Mouse (Mus musculus): ENCODE measurements around the gene Ppp1cc. TPM values are rescaled to one million over a fixed set of nuclear protein-coding genes. Genes with fewer than 3 reads are reported as not detected.
"Not testable (repeated sequence)": the region's sequence is repeated elsewhere in the genome, so short reads cannot be mapped to it uniquely, and the experiment has no call there.

Gene Ppp1cc
- polyA plus RNA-seq, 1 experiment from 2014 or later: 311 TPM

DNA sequence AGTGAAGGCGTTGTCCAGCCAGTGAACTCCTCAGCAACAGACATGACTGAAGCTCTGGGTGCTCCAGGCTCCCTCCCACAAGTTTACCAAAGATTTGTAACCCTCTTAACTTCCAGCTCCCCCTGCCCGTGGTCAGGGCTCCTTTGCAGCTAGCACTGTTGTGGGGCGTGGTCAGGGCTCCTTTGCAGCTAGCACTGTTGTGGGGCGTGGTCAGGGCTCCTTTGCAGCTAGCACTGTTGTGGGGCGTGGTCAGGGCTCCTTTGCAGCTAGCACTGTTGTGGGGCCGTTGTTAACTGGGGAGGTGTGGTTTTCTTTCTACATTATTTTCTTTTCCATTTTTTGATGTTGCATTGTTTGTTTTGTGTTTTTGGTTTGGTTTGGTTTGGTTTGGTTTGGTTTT lies 26.8 kb downstream of the Ppp1cc start:
- H3K9me3 ChIP-seq (replicated peaks; ENCODE audit: control insufficient read depth, low read length); H3K36me3 ChIP-seq (replicated peaks; ENCODE audit: control insufficient read depth, insufficient read depth, low read depth, low read length); ATAC-seq (replicated peaks; ENCODE audit: insufficient number of reproducible peaks, low FRiP score, low TSS enrichment, low read depth); H3K9ac ChIP-seq (replicated peaks; ENCODE audit: low read length); H3K4me2 ChIP-seq (ENCODE audit: low read depth, low read length); H3K27ac ChIP-seq (replicated peaks; ENCODE audit: low read depth, low read length); H3K4me1 ChIP-seq (ENCODE audit: control insufficient read depth, insufficient read depth, low read length); DNase-seq (ENCODE audit: low spot score); H3K4me3 ChIP-seq (ENCODE audit: low read depth, low read length); H3K27me3 ChIP-seq (ENCODE audit: control insufficient read depth, insufficient read depth, low read length): not testable (repeated sequence)
- 88% methylated on average over 6 of the region's 6 CpGs for WGBS

DNA sequence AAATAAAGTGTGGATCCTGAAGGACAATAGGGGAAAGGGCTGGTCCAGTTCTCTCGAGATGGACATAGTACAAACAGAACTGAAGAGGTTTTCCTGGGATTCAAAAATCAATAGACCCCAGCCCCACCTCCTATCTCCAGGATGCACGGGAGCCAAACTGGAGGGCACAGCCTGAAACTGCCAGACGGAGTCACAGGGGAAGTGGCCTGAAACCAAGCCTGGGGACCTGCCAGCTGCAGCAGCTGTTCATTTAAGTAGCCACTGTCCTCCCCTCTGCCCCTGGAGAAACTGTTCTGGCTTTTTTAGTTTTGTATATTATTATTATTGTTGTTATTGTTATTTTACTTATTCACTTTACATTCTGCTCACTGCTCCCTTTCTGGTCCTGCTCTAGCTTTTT lies 31.0 kb downstream of the Ppp1cc start:
- Histone ChIP-seq H3K9me3 (replicated peaks; ENCODE audit: control insufficient read depth, low read length) (no peaks in the 10 kb centered on the region), H3K4me3 (ENCODE audit: low read depth, low read length) (no peak overlapping the region), H3K9ac (replicated peaks; ENCODE audit: low read length) (no peak overlapping the region), H3K27ac (replicated peaks; ENCODE audit: low read depth, low read length) (no peak overlapping the region), H3K36me3 (replicated peaks; ENCODE audit: control insufficient read depth, insufficient read depth, low read depth, low read length) (no peaks in the 10 kb centered on the region), H3K4me1 (ENCODE audit: control insufficient read depth, insufficient read depth, low read length) (no peaks in the 10 kb centered on the region), H3K4me2 (ENCODE audit: low read depth, low read length) (no peak overlapping the region), H3K27me3 (ENCODE audit: control insufficient read depth, insufficient read depth, low read length) (no peaks in the 10 kb centered on the region)
- ATAC-seq (replicated peaks; ENCODE audit: insufficient number of reproducible peaks, low FRiP score, low TSS enrichment, low read depth) (no peak), DNase-seq (ENCODE audit: low spot score) (no peak)
- 53% methylated on average over 3 of the region's 3 CpGs for WGBS

DNA sequence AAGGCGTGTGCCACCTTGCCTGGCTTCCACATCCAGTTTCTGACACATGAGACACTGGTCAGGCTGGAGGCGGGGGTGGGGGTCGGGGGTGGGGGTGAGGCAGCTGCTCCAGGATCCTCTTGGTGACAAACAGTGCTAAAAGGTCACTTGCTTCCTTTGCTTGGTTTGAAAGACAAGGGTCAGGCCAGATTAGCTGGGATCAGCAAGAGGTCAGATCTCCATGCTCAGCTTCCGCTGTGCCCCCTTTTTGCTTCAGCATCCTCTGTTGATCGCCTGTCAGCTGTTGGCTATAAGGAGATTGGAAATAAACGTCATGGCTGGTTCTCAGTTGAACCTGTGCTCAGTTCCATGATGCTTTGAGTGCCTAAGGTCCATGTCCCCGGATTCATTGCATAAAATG lies 32.4 kb downstream of the Ppp1cc start:
- Histone ChIP-seq H3K4me2 (ENCODE audit: low read depth, low read length) (no peak overlapping the region), H3K4me1 (ENCODE audit: control insufficient read depth, insufficient read depth, low read length) (no peaks in the 10 kb centered on the region), H3K27ac (replicated peaks; ENCODE audit: low read depth, low read length) (no peak overlapping the region), H3K9ac (replicated peaks; ENCODE audit: low read length) (no peak overlapping the region), H3K27me3 (ENCODE audit: control insufficient read depth, insufficient read depth, low read length) (no peaks in the 10 kb centered on the region), H3K4me3 (ENCODE audit: low read depth, low read length) (no peak overlapping the region), H3K36me3 (replicated peaks; ENCODE audit: control insufficient read depth, insufficient read depth, low read depth, low read length) (no peaks in the 10 kb centered on the region), H3K9me3 (replicated peaks; ENCODE audit: control insufficient read depth, low read length) (no peaks in the 10 kb centered on the region)
- 48% methylated on average over 7 of the region's 7 CpGs for WGBS
- ATAC-seq (replicated peaks; ENCODE audit: insufficient number of reproducible peaks, low FRiP score, low TSS enrichment, low read depth): no peak
- no peak for DNase-seq (ENCODE audit: low spot score)

DNA sequence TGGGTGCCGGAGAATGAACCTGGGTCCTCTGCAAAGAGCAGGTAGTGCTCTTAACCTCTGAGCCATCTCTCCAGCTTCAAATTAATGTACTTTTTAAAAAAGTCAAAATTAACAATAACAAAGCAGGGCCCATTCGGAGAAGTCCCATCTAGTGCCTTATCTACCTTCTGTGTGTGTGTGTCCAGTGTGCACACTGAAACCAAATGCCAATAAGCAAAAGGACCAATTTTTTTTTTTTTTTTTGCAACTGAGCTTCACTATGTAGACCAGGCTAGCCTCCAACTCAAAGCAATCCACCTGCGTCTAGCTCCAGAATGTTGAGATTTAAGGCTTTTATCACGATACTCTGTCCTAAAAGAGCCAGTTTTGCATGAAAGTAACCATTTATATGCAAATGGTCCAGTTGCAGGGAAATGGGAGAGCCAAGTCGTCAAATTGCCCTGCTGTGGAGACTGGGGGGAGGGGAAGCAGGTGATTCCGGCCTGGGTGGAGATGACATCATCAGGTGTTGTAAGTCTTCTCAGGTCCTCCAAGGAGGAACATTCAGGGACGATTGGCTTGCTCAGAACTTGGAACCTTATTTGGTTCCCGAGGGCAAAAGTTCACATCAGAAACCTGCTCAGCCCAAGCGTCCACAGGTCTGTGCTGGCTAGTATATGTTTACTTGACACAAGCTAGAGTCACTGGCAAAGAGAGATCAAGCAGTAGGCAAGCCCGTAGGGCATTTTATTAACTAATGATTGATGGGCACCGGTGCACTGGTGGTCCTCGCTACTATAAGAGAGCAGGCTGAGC lies 33.4 kb downstream of the Ppp1cc start:
- DNase-seq (ENCODE audit: low spot score): no peak
- no peak overlapping the region for H3K27ac ChIP-seq (replicated peaks; ENCODE audit: low read depth, low read length)
- 75% methylated on average over 12 of the region's 12 CpGs for WGBS
- no peaks in the 10 kb centered on the region for H3K4me1 ChIP-seq (ENCODE audit: control insufficient read depth, insufficient read depth, low read length)
- no peaks in the 10 kb centered on the region for H3K27me3 ChIP-seq (ENCODE audit: control insufficient read depth, insufficient read depth, low read length)
- H3K9ac ChIP-seq (replicated peaks; ENCODE audit: low read length): no peak overlapping the region
- no peak overlapping the region for H3K4me2 ChIP-seq (ENCODE audit: low read depth, low read length)
- H3K36me3 ChIP-seq (replicated peaks; ENCODE audit: control insufficient read depth, insufficient read depth, low read depth, low read length): no peaks in the 10 kb centered on the region
- no peak overlapping the region for H3K4me3 ChIP-seq (ENCODE audit: low read depth, low read length)
- no peaks in the 10 kb centered on the region for H3K9me3 ChIP-seq (replicated peaks; ENCODE audit: control insufficient read depth, low read length)
- ATAC-seq (replicated peaks; ENCODE audit: insufficient number of reproducible peaks, low FRiP score, low TSS enrichment, low read depth): no peak

DNA sequence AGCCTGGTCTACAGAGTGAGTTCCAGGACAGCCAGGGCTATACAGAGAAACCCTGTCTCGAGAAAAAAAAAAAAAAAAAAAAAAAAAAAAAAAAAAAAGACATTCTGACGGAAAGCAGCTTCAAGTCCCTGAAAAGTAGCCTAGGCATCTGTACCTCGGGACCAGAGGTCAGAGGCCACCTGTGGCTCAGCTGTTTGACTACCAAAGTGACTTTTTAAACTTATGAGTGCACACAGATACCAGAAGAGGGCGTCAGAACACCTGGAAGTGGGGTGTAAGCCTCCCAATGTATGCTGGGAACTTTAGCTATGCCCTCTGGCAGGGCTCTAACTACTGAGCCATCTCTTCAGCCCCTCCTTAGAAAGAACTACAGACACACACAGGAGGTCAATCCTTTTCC lies 34.3 kb downstream of the Ppp1cc start:
- Histone ChIP-seq H3K4me3 (ENCODE audit: low read depth, low read length) (no peak overlapping the region), H3K9me3 (replicated peaks; ENCODE audit: control insufficient read depth, low read length) (no peaks in the 10 kb centered on the region), H3K36me3 (replicated peaks; ENCODE audit: control insufficient read depth, insufficient read depth, low read depth, low read length) (no peaks in the 10 kb centered on the region), H3K4me2 (ENCODE audit: low read depth, low read length) (no peak overlapping the region), H3K4me1 (ENCODE audit: control insufficient read depth, insufficient read depth, low read length) (no peaks in the 10 kb centered on the region), H3K9ac (replicated peaks; ENCODE audit: low read length) (no peak overlapping the region), H3K27ac (replicated peaks; ENCODE audit: low read depth, low read length) (no peak overlapping the region), H3K27me3 (ENCODE audit: control insufficient read depth, insufficient read depth, low read length) (no peaks in the 10 kb centered on the region)
- ATAC-seq (replicated peaks; ENCODE audit: insufficient number of reproducible peaks, low FRiP score, low TSS enrichment, low read depth) (no peak), DNase-seq (ENCODE audit: low spot score) (no peak)
- WGBS: 47% methylated on average over 3 of the region's 4 CpGs

DNA sequence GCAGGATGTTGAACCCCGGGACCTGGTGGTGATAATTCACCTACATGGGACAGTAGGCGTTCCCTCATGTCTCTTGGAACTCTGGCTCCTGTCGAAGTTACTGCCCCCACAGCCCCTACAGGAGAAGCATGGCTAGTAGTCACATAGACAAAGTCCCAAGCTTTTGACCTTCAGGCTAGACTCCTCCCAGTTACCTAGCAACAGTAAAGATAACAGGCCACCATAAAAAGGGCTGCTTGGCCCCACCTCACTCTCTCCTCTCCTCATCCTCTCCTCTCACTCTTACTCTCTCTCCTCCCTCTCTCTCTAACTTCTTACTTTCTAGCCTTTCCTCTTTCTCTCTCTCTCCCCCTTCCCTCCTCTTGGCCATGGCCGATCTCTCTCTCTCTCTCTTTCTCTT lies 42.8 kb downstream of the Ppp1cc start:
- H3K27me3 ChIP-seq (ENCODE audit: control insufficient read depth, insufficient read depth, low read length): no peaks in the 10 kb centered on the region
- no peak for ATAC-seq (replicated peaks; ENCODE audit: insufficient number of reproducible peaks, low FRiP score, low TSS enrichment, low read depth)
- H3K9me3 ChIP-seq (replicated peaks; ENCODE audit: control insufficient read depth, low read length): no peaks in the 10 kb centered on the region
- no peak overlapping the region for H3K27ac ChIP-seq (replicated peaks; ENCODE audit: low read depth, low read length)
- H3K4me2 ChIP-seq (ENCODE audit: low read depth, low read length): no peak overlapping the region
- no peak overlapping the region for H3K9ac ChIP-seq (replicated peaks; ENCODE audit: low read length)
- H3K36me3 ChIP-seq (replicated peaks; ENCODE audit: control insufficient read depth, insufficient read depth, low read depth, low read length): no peaks in the 10 kb centered on the region
- WGBS: 97% methylated on average over 4 of the region's 4 CpGs
- no peak for DNase-seq (ENCODE audit: low spot score)
- H3K4me3 ChIP-seq (ENCODE audit: low read depth, low read length): no peak overlapping the region
- no peaks in the 10 kb centered on the region for H3K4me1 ChIP-seq (ENCODE audit: control insufficient read depth, insufficient read depth, low read length)

DNA sequence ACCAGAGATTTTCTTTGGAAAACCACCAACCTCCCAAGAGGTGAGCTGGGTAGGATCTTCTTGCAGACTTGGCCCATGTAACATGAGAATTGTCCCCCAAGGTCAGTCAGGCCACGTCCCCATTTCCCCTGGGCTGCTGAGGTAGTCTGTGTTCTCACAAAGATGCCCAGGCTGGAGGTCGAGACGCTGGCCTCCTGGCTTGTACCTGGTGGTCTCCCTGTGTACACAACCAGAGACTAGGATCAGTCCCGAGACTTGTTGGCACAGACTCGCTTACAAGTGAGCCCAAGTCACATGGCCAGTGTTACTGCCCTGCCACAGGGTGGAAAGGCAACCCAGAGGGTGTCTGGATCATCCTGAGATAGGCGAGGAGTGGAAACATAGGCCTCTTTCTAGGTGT lies 43.8 kb downstream of the Ppp1cc start:
- ATAC-seq (replicated peaks; ENCODE audit: insufficient number of reproducible peaks, low FRiP score, low TSS enrichment, low read depth): no peak

DNA sequence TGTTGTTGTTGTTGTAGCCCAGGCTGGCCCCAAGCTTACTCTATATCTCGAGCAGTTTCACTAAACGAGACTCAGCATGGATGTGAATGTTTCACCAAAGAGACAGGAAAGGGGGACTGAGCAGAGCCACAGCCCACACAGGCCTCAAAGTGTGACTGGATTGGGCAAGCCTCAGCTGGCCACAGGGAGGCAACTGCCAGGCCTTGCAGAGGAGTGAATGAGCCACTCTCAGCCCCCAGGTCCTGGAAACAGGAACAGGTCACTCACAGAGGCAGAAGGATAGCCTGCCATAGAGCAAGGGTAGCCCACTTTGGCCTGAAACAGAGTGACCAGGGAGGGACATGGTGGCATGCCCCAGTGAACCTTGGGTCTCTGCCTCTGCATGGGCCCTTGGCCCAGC lies 46.1 kb downstream of the Ppp1cc start:
- Histone ChIP-seq H3K9me3 (replicated peaks; ENCODE audit: control insufficient read depth, low read length) (no peaks in the 10 kb centered on the region), H3K4me2 (ENCODE audit: low read depth, low read length) (no peak overlapping the region), H3K36me3 (replicated peaks; ENCODE audit: control insufficient read depth, insufficient read depth, low read depth, low read length) (no peaks in the 10 kb centered on the region), H3K4me3 (ENCODE audit: low read depth, low read length) (no peak overlapping the region), H3K27ac (replicated peaks; ENCODE audit: low read depth, low read length) (no peak overlapping the region), H3K4me1 (ENCODE audit: control insufficient read depth, insufficient read depth, low read length) (peaks cover under 1% of the 10 kb centered on the region; the same call in 1 of the 2 replicates), H3K27me3 (ENCODE audit: control insufficient read depth, insufficient read depth, low read length) (no peaks in the 10 kb centered on the region), H3K9ac (replicated peaks; ENCODE audit: low read length) (no peak overlapping the region)
- ATAC-seq (replicated peaks; ENCODE audit: insufficient number of reproducible peaks, low FRiP score, low TSS enrichment, low read depth): no peak
- no peak for DNase-seq (ENCODE audit: low spot score)
- 70% methylated on average over 2 of the region's 2 CpGs for WGBS

More for the DNA sequence above, 43.8 kb downstream of the Ppp1cc start:
- DNase-seq (ENCODE audit: low spot score): no peak
- no peaks in the 10 kb centered on the region for H3K4me1 ChIP-seq (ENCODE audit: control insufficient read depth, insufficient read depth, low read length)
- no peak overlapping the region for H3K4me2 ChIP-seq (ENCODE audit: low read depth, low read length)
- H3K27ac ChIP-seq (replicated peaks; ENCODE audit: low read depth, low read length): no peak overlapping the region
- H3K27me3 ChIP-seq (ENCODE audit: control insufficient read depth, insufficient read depth, low read length): no peaks in the 10 kb centered on the region
- H3K36me3 ChIP-seq (replicated peaks; ENCODE audit: control insufficient read depth, insufficient read depth, low read depth, low read length): no peaks in the 10 kb centered on the region
- no peak overlapping the region for H3K9ac ChIP-seq (replicated peaks; ENCODE audit: low read length)
- H3K9me3 ChIP-seq (replicated peaks; ENCODE audit: control insufficient read depth, low read length): no peaks in the 10 kb centered on the region
- no peak overlapping the region for H3K4me3 ChIP-seq (ENCODE audit: low read depth, low read length)
- WGBS: 78% methylated on average over 6 of the region's 6 CpGs

Data from embryonic facial prominence, embryonic 11.5 days (tissue).